Mouse (Mus musculus) kidney, adult 11 months (tissue): Measurements from ENCODE around the gene Vmn1r111.
"Not testable (repeated sequence)": the region's sequence is repeated elsewhere in the genome, so short reads cannot be mapped to it uniquely, and the experiment has no call there.

Experiments used
- DNase-seq: peaks from one replicate; pipeline ENCODE4 v3.0.0; 2022

The Vmn1r111 gene

GRCm38 (mm10) chr7:20703116-20703515 lies at the start of gene Vmn1r111:
Gene Vmn1r111 (minus strand): TSS chr7:20703216.
- not testable (repeated sequence) for DNase-seq

GRCm38 (mm10) chr7:20730524-20730923 lies 27.5 kb upstream of the Vmn1r111 start, which contains the start of gene Gm10668:
Gene Gm10668 (minus strand): TSS chr7:20730624.
- DNase-seq, result not testable (repeated sequence)

GRCm38 (mm10) chr7:20668618-20669017 lies 34.4 kb downstream of the Vmn1r111 start, which contains the start of gene Vmn1r107:
Gene Vmn1r107 (plus strand): TSS chr7:20668918.
- not testable (repeated sequence) for DNase-seq
